Mouse (Mus musculus) adrenal gland (tissue): Measurements from ENCODE around the gene Slc35d3.

Experiments
- intact Hi-C: fragments of 180-260 bp; cut with DNase I; formaldehyde crosslinking; loops from one replicate; pipeline ENCODE4 v1.15.1; 2025
- long read RNA-seq, 2 experiments: library from polyadenylated mRNA; unstranded; transcript quantifications; one replicate each; pipeline ENCODE4 v2.0.0; 2020; ENCODE audit warnings: borderline replicate concordance in 1 of 2; ENCODE audit not compliant: insufficient replicate concordance in 1 of 2

The Slc35d3 gene
- long read RNA-seq, experiment 1, transcript Slc35d3-201 (2 exons, 2,630 nt), result major isoform, 13 of 15 reads
- long read RNA-seq, experiment 1, partial matches to known transcripts, result 0 of 15 reads
- long read RNA-seq, experiment 1, other reads (novel, unspliced or antisense), result 2 of 15 reads
- long read RNA-seq, experiment 2, transcript Slc35d3-201 (2 exons, 2,630 nt), result major isoform, 10 of 16 reads
- long read RNA-seq, experiment 2, partial matches to known transcripts, result 0 of 16 reads
- long read RNA-seq, experiment 2, other reads (novel, unspliced or antisense), result 6 of 16 reads

- intact Hi-C loops, result no loop called here
Measured at GRCm38 (mm10) chr10:19850998-19851691, at the start of gene Slc35d3. Slc35d3 (minus strand) TSS chr10:19851459.

- intact Hi-C loops, result loop anchor here (10.0 kb wide), 2 partner anchors 305 to 405 kb away; partner anchors contain the start of gene Ifngr1
Measured at GRCm38 (mm10) chr10:19900191-19900590, 48.9 kb upstream of the Slc35d3 start.

DNA sequence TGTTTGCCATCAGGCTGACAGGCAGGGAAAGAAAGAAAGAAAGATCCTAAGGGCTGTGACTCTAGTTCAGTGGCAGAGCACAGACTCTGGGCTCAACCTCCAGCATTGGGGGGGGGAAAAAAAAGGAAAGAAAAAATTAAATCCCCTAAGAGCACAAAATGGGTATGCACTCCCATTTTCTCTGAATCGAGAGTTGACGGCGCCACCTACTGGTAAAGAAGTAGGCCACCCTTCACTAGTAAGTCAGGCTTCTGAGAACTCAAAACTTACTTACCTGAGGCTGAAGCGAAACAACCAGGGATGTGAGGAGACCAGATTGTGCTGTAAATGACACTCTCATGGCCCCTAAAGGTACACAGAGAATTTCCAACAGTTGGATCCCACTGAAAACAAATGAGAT lies 42.7 kb upstream of the Slc35d3 start:
- intact Hi-C loops, result loop anchor here (5.0 kb wide), 2 partner anchors 77 to 187 kb away; no protein-coding TSS in a partner anchor

- intact Hi-C loops, result loop anchor here (5.0 kb wide), 2 partner anchors 76 to 186 kb away; no protein-coding TSS in a partner anchor
Measured at GRCm38 (mm10) chr10:19893146-19893545, 41.9 kb upstream of the Slc35d3 start.

- intact Hi-C loops, result loop anchor here (5.0 kb wide), 2 partner anchors 74 to 184 kb away; no protein-coding TSS in a partner anchor
Measured at GRCm38 (mm10) chr10:19891686-19892085, 40.4 kb upstream of the Slc35d3 start.

DNA sequence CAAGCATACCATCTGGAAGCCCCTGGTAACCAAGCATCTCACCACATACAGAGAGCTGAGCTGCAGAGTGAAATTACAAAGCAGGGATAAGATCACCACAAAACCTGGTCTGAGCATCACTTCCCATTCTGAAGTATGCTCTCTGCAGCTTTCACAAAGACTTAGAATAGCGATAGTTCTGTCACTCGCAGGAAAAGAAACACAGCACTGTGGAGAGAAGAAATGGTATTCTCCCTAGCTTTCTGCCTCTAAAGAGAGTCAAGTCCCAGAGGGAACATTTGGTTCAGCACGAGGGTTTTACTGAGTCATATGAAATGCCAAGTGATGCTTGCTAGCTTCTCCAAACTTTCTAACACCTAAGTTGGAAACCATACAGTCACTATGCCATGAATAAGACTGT lies 38.6 kb upstream of the Slc35d3 start:
- intact Hi-C loops, result loop anchor here (5.0 kb wide), 2 partner anchors 73 to 183 kb away; no protein-coding TSS in a partner anchor

GRCm38 (mm10) chr10:19886249-19886648 lies 35.0 kb upstream of the Slc35d3 start:
- intact Hi-C loops, result no loop called here

DNA sequence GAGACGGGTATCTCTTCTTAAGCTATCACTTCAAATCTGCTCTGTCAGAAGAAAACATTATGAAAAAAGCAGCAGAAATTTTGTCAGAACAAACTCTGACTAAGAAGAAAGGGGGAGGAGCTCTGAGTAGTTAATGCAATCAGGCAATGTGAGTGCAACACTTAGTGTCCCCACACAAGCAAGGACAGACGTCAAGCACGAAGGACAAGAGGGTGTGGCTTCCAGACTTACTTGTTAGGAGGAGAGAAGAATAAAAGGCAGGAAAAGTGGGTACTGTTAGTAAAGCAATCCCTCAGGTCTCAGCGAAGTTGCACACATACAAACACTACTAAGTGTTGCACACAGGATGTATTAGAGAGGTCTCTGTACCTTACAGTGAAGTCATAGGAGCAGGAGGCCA lies 33.1 kb upstream of the Slc35d3 start:
- intact Hi-C loops, result no loop called here

DNA sequence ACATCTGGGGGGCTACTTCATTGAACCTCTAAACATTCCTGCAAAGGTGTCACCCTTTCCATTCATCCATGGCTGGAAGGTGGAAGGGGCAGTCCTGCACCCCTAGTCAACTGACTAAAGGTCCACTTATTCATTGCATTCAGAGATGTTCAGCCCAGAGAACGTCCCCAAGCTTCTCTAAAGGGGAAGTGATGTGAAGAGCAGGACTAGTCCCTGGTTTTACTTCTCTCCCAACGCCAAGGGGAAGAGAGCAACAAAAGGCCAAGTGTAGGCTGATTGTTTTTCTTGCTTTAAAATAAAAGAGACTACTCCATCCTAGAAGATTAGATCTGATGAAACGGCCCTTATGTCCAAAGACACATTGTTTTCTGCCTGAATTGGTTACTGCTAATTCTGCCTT lies 29.2 kb upstream of the Slc35d3 start:
- intact Hi-C loops, result no loop called here

GRCm38 (mm10) chr10:19879161-19879560 lies 27.9 kb upstream of the Slc35d3 start:
- intact Hi-C loops, result no loop called here

- intact Hi-C loops, result no loop called here
Measured at GRCm38 (mm10) chr10:19877679-19878078, 26.4 kb upstream of the Slc35d3 start.

DNA sequence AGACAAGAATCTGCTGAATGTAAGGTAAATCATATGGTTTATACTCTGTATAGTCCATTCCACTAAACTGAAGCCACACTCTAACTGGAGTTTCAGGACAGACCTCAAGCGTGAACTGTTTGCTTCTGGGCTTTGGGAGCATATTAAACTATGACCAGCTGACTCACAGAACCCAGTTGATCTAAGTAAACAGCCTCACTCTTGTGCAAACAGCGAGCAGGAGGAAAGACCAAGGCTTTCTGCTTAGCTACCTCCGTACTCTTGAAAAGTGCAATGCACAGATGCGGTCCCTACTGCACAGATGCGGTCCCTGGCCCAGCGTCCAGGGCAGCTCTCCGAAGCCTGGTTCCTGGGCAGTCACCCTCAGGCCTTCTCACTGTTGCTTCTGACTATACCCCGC lies 26.0 kb upstream of the Slc35d3 start:
- intact Hi-C loops, result no loop called here

DNA sequence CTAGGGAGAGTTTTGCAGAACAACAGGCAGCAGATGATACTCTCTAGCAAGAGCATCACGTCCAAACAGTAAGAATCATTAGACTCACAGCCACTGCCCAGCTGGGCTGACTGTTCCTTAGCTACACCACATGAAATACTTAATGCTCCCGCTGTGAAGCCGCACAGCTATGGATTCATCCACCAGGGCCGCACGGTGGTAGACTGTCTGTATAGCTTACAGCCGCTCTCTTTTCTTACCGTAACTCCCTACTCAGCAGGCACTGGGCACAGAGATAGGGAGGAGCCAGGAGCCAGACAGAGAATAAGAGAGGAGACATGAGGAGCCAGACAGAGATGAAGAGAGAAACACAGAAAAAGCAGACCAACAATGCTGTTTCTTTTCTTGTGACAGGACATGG lies 25.4 kb upstream of the Slc35d3 start:
- intact Hi-C loops, result no loop called here

- intact Hi-C loops, result no loop called here
Measured at GRCm38 (mm10) chr10:19875346-19875745, 24.1 kb upstream of the Slc35d3 start.

GRCm38 (mm10) chr10:19855597-19856306 lies 4.5 kb upstream of the Slc35d3 start:
- intact Hi-C loops, result no loop called here

DNA sequence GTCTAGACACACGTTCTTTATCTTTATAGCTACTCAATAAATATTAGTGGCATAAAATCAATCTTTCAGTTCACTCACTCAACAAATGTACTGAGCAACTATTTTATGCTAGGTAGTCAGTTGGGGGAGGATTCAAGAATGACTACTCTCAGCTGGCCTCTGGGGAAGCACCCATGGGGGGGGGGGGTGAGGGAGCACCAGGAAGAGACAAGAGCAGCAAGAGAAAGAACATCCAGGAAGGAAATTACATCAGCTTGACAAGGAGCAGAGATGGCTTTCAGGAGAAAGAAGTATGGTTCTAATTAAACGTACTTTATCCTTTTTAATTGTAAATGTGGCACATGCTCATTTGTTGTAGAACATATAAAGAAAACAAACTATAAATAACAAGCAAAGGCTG lies 2.4 kb upstream of the Slc35d3 start:
- intact Hi-C loops, result no loop called here

DNA sequence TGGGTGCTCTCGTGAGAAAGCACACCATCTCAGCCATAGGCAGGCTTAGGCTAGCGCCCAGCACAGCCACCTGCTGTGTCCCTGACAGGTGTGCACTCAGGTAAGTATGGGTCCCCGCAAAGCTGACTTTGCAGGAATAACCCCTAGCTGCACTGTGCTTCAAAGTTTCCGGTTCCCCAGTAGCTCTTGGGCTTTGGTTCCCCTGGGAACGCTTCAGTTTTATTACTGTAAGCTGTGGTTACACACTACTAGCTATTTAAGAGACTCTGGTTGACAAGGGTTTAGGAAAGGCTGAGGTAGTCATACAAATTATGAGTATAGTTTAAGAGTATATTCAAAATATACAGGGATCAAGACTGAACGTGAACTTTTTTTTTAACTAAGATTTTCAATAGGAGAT lies 1.5 kb upstream of the Slc35d3 start:
- intact Hi-C loops, result no loop called here

DNA sequence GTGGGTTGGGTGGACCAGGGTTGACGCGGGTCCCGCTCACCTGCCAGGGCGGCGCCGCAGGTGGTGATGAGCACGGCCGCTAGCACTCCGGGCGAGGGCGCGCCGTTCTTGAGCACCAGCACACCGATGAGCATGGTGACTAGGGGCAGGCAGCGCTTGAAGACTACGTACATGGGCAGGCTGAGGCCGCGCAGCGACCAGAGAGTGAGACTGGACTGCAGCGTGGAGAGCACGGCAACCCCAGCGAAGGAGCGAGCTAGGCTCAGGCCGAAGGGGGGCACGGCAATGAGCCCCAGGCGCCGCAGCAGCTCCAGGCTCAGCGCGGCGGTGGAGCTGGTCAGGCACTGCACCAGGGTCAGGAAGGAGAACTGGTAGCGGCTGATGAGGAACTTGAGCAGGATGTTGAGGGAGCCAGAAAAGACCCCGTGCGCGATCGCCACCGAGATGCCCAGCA lies 688 bp downstream of the Slc35d3 start:
- intact Hi-C loops, result no loop called here

GRCm38 (mm10) chr10:19849771-19850365 lies 1.4 kb downstream of the Slc35d3 start:
- intact Hi-C loops, result no loop called here

- intact Hi-C loops, result no loop called here
Measured at GRCm38 (mm10) chr10:19848928-19849770, 2.1 kb downstream of the Slc35d3 start.
